Mouse (Mus musculus) megakaryocyte, embryonic 14.5 days (primary cell): ENCODE data around the gene Sema3f. TPM values are rescaled to one million over a fixed set of nuclear protein-coding genes. Genes with fewer than 3 reads are reported as not detected.

Experiments
- H3K27me3 ChIP-seq: replicated peaks from 2 replicates; pipeline ENCODE3; 2012; ENCODE audit warnings: inconsistent platforms
- H3K36me3 ChIP-seq: replicated peaks from 2 replicates; pipeline ENCODE3; 2012; ENCODE audit warnings: low read length, inconsistent platforms, mixed read lengths
- H3K4me1 ChIP-seq: 2 replicates; pipeline ENCODE4 v1.6.1; 2012; ENCODE audit warnings: inconsistent platforms
- H3K4me3 ChIP-seq: replicated peaks from 2 replicates; pipeline ENCODE3; 2012; ENCODE audit warnings: moderate library complexity, mild to moderate bottlenecking, inconsistent platforms
- H3K9me3 ChIP-seq: 2 replicates; pipeline ENCODE4 v1.6.1; 2012; ENCODE audit warnings: inconsistent platforms
- FLI1 ChIP-seq: IDR thresholded peaks from 2 replicates; pipeline ENCODE4 v1.6.1; 2012; ENCODE audit warnings: low read length, inconsistent platforms, mixed read lengths
- GATA1 ChIP-seq: IDR thresholded peaks from 3 replicates; pipeline ENCODE4 v1.6.1; 2012; ENCODE audit warnings: mixed read lengths, low read length, inconsistent platforms, borderline replicate concordance
- polyA plus RNA-seq: library from polyadenylated mRNA; stranded (reverse); fragments of >175 nt; gene quantifications from 2 replicates; pipeline ENCODE4 v1.2.3, GENCODE M21; 2012; ENCODE audit warnings: low replicate concordance; ENCODE audit not compliant: insufficient read depth

The Sema3f gene
- polyA plus RNA-seq, 1 experiment, result not detected

DNA sequence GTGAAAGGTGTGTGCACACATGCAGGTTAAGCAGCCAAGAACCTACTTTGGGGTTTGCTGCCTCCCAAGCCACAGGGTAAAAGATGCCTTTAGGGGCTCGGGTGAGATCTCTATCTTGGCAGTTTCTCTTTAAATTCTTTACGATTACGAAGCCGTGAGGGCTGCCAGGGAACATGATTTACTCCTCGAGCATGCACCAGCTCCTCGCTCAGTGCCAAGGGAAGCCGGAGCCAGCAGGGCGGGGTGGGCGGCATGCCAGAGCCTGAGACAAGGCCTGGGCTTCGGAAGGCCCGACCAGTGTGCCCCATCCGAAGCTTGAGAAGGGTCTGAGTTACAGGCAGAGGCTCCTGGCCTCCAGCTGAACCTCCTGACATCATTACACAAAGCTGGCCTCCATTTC is 8.7 kb downstream of the Sema3f start:
- no peak overlapping the region for H3K4me3 ChIP-seq
- H3K27me3 ChIP-seq, result peaks cover 94% of the 10 kb centered on the region
- no peaks in the 10 kb centered on the region for H3K36me3 ChIP-seq
- H3K9me3 ChIP-seq, result no peaks in the 10 kb centered on the region
- TF ChIP-seq GATA1, result no peak
- no peak for TF ChIP-seq FLI1
- peaks cover 9% of the 10 kb centered on the region for H3K4me1 ChIP-seq

DNA sequence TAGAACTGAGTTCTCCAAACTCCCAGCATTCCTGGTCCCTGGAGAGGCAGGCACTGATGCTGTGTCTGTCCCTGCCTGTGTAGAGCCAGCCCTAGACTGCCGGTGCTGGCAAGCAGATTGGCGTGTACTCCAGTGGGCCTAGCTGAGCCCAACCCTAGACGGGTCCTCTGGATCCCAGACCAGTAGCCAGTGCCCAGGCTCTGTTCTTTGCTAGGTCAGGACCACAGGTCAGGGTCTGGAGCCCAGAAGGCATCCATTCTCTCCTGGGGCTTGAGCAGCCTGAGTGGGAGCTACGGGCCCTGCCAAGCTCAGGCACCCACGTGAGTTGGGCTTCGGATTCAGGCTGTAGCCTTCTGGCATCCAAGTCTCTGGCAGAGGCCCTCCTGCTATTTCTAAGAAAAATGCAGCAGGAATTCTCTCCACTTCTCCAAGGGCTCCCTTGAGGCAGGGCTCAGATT is 10.1 kb downstream of the Sema3f start:
- no peak for TF ChIP-seq GATA1
- TF ChIP-seq FLI1, result no peak
- peaks cover 94% of the 10 kb centered on the region for H3K27me3 ChIP-seq
- no peaks in the 10 kb centered on the region for H3K9me3 ChIP-seq
- no peaks in the 10 kb centered on the region for H3K36me3 ChIP-seq
- H3K4me3 ChIP-seq, result no peak overlapping the region
- H3K4me1 ChIP-seq, result no peaks in the 10 kb centered on the region

DNA sequence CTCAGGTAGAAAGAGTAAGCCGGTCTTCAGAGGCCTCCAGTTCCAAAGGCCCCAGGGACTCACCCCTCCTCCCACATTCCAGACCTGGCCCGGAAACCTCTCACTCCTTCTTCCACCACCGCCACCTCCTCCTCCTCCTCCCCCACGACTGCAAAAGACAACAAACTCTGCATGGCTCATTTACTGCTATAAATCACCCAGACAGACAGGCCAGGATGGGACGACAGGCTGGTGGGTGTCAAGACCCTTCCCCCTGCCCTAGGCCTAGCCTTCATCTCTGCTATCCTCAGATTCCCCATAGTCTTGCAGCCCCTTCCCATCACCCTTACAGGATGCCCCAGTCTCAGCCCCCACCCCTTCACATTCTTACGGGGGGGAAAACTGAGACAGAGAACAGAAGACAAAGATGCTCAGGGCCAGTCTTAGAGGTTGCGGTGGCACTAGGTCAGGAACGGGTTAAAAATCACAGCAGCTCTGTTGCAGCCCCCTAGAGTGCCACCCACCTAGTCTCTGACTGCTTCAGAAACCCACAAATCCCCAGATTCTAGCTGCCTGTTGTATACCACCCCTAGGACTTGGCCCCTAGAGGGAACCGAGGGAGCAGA is 10.8 kb downstream of the Sema3f start:
- Histone ChIP-seq H3K4me3 (no peak overlapping the region), H3K27me3 (peaks cover 94% of the 10 kb centered on the region), H3K36me3 (no peaks in the 10 kb centered on the region), H3K9me3 (no peaks in the 10 kb centered on the region), H3K4me1 (peaks cover 3% of the 10 kb centered on the region; the same call in 1 of the 2 replicates)
- TF ChIP-seq GATA1, result no peak
- TF ChIP-seq FLI1, result no peak

DNA sequence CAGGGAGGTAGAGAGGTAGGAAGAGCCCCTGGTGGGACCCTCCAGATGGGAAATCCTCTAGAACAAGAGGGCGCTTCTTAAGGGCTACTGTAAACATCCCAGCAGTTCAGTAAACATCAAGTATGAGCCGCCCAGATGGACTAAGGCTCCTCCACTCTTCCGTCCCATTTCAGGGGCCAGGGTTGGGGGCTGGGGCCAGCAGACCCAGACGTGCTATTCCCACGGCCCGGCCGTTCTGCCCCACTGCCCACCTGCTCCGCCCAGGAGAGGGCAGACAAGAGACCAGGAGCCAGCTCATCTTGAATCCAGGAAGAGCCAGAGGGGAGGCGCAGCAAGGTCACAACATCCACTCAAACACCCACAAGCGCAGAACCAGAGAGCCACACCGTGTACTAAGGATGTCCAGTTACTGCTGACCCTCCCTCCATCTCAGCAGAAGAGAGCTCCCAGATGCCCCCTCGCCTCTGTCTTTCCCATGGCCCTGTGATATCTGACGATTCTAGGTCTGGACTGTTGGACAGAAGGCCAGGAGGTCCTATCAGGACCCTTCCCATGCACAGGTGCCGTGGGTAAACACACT is 11.6 kb downstream of the Sema3f start:
- Histone ChIP-seq H3K9me3 (no peaks in the 10 kb centered on the region), H3K27me3 (peaks cover 89% of the 10 kb centered on the region), H3K4me1 (peaks cover 4% of the 10 kb centered on the region; the same call in 1 of the 2 replicates), H3K4me3 (no peak overlapping the region), H3K36me3 (no peaks in the 10 kb centered on the region)
- no peak for TF ChIP-seq GATA1

DNA sequence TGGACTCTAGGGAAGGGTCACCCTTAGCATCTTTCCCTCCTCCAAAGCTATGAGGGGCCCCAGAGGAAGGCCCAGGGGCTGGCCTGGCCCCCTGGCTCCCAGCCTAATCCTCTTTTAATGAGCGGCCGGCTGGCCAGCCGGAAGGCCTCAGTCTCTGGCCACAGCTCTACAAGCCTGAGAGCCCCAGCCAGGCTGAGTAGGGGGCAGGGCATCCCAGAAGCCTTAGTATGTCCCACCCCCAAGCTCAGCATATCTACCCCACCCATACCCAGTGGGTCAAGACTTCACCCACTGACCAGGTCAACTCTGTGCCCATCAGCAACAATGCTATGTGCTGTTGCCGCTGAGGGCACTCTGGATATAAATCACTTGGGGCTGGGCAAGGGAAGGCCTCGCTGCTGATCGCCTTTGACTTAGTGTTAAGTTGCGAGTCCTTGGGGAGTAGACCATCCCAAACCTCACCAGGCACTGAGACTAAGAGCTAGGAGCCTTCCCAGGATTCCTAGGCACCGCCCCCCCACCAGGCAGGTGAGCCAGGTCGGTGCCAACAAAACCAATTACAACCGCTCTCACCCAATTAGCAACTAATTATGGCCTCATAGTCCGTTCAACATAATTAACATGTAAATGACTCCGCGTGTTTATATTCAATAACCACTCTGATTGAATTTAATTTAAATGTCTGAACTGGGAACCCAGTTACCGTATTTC is 12.3 kb downstream of the Sema3f start:
- Histone ChIP-seq H3K4me1 (peaks cover 4% of the 10 kb centered on the region; the same call in 1 of the 2 replicates), H3K4me3 (no peak overlapping the region), H3K27me3 (peaks cover 89% of the 10 kb centered on the region), H3K36me3 (no peaks in the 10 kb centered on the region), H3K9me3 (no peaks in the 10 kb centered on the region)
- TF ChIP-seq FLI1 (no peak), GATA1 (no peak)

DNA sequence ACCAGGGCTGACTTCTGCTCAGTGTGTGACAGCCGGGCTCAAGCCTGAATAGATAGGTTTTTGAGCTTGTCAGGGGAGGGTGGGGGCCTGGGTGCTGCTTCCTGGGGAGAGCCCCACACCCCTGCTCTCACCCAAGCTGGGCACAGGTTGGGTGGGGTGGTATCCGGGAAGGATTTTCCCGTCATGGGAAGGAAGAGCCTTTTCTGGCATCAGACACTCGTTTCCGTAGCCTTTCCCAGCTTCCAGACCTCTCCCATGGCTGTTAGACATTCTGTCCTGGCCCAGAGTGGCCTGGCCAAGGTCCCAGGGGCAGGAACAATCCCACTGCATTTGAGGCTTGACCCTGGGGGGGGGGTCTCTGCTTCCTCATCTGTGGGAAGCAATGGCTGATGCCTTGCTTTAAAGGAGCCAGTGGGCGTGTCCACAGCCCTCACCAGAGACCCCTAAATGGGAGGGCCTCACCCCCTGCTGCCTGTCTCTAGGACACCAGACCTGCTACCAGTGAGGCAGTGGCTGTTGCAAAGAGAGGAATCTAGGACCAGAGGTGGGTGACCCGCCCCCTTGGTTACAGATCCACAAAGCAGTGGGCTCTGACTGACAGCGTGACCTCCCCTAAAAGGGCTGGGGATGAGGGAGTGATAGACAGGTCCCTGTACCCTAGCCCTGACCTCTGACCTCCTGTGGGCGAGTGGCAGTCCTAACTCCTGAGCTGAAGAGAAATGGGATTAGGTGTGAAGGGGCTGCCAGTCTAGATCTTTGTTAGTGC is 13.2 kb downstream of the Sema3f start:
- Histone ChIP-seq H3K4me3 (no peak overlapping the region), H3K4me1 (peaks cover 4% of the 10 kb centered on the region; the same call in 1 of the 2 replicates), H3K36me3 (no peaks in the 10 kb centered on the region), H3K27me3 (peaks cover 89% of the 10 kb centered on the region), H3K9me3 (no peaks in the 10 kb centered on the region)
- TF ChIP-seq FLI1, result no peak
- no peak for TF ChIP-seq GATA1

DNA sequence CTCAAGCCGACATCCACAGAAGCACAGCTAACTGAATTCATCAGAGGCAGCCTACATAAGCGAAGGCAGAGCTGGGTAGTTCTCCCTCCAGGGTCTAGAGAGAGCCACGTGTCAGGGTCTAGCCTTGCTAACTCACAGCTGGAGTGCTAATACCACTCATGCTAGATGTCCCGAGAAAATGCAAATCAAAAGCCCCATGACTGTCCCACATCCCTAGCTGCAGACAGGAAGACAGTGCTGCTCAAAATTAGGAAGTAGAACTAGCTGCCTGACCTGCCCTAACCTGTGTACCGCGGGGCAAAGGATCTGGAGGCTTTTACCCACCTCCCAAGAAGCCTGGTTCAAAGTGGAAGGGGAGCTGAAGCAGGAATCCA is 14.2 kb downstream of the Sema3f start:
- peaks cover 89% of the 10 kb centered on the region for H3K27me3 ChIP-seq
- no peak for TF ChIP-seq FLI1
- no peak for TF ChIP-seq GATA1
- H3K4me1 ChIP-seq, result peaks cover 4% of the 10 kb centered on the region; the same call in 1 of the 2 replicates
- H3K4me3 ChIP-seq, result no peak overlapping the region
- no peaks in the 10 kb centered on the region for H3K9me3 ChIP-seq
- no peaks in the 10 kb centered on the region for H3K36me3 ChIP-seq

DNA sequence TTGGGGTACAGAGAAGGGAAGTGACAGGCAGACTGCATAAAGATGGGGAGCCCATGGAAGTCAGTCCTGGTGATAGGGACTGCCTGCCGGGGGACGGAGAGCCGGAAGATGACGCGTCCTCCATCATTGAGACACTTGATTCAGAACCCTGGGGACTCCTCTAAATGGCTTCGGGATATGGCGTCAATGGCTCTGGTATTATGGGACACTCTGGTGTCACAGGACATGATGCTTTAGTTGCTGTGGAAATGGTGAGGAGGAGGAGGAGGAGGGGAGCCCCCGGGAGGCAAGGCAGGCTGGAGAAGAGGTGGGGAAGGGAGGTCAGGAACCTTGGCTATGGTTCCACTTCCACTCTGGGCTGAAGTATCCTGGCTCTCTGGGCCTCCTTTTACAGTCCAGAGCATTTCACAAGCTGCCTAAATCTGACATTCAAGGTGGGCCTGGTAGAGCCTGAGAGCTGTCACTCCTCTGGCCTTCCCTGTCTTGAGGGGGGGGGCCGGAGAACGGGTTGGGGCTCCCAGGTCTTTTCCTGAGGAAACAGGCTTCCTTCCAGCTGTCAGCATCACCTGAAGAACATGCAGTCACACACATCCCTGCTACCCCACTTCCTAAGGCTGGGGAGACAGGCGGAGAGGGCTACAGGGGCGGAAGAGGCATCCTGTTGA is 14.7 kb downstream of the Sema3f start:
- no peaks in the 10 kb centered on the region for H3K36me3 ChIP-seq
- H3K4me3 ChIP-seq, result no peak overlapping the region
- no peak for TF ChIP-seq GATA1
- TF ChIP-seq FLI1, result no peak
- peaks cover 4% of the 10 kb centered on the region; the same call in 1 of the 2 replicates for H3K4me1 ChIP-seq
- peaks cover 88% of the 10 kb centered on the region for H3K27me3 ChIP-seq
- no peaks in the 10 kb centered on the region for H3K9me3 ChIP-seq

DNA sequence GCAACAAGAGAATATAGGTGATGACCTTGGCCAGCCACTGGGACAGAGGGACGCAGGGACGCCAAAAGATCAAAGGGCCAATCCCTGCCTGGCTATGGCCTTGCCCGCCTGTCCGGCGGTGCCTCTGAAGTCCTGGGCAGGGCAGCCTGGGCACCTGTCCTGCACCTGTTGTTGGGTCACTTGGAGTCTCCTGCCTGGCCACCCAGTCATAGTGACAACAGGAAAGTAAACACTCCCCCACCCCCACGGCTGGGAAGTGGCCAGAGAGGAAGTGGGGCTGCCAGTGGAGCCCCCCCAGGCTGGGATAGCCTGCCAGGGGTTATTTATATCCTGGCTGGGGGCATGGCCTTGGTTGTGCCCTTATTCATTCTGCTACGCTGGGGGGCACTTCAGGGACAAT is 15.6 kb downstream of the Sema3f start:
- Histone ChIP-seq H3K9me3 (no peaks in the 10 kb centered on the region), H3K4me3 (no peak overlapping the region), H3K36me3 (no peaks in the 10 kb centered on the region), H3K27me3 (peaks cover 87% of the 10 kb centered on the region), H3K4me1 (peaks cover 4% of the 10 kb centered on the region; the same call in 1 of the 2 replicates)
- TF ChIP-seq FLI1, result no peak
- no peak for TF ChIP-seq GATA1
